Mouse (Mus musculus): ENCODE data around the gene Grip1. TPM values are rescaled to one million over a fixed set of nuclear protein-coding genes. Genes with fewer than 3 reads are reported as not detected.

The Grip1 gene
- polyA plus RNA-seq, 1 experiment from 2014 or later = 5.0 TPM

DNA sequence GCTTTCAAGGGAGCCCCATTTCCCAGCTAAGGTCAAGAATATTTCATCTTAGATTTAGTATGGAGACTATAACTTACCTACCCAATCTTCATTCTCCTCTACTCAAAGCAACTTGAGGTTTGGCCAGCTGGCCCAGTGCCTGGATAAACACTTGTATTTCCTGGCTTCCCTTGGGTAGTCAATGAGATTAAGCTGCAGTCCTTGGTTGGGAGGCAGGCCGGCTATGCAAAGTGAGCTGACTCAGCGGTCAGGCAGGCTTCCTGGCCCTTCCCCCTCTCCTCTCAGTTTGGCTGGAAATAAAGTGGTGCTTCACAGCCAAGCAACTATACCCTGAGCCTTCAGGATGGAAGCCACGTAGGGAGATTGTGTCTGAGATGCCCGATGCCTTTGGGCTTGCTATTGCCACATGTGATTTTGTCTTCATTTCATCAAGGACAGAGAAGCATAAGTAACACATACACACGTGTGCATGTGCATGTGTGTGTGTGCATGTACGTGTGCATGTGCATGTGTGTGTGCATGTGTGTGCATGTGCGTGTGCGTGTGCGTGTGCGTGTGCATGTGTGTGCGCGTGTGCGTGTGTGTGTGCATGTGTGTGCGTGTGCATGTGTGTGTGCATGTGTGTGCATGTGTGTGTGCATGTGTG, 161.7 kb downstream of the Grip1 start:
- whole genome bisulfite sequencing = 69% methylated on average over 14 of the region's 14 CpGs
- H3K36me3 ChIP-seq = no peaks in the 10 kb centered on the region
- peak overlapping the region; percentile 30; the same call in 1 of the 2 replicates for H3K4me2 ChIP-seq
- no peaks in the 10 kb centered on the region for H3K27me3 ChIP-seq
- H3K4me3 ChIP-seq (replicated peaks) = no peak overlapping the region
- H3K9ac ChIP-seq (replicated peaks) = no peak overlapping the region
- 0 out of 2 replicates have a peak overlapping the region, but pooled peaks have one; percentile 53 for H3K27ac ChIP-seq
- H3K4me1 ChIP-seq (replicated peaks) = peaks cover 33% of the 10 kb centered on the region
- peak; percentile 77 for ATAC-seq (ENCODE audit: insufficient number of reproducible peaks, insufficient read depth, low FRiP score, low TSS enrichment, low read depth)
- H3K9me3 ChIP-seq = no peaks in the 10 kb centered on the region

- Histone ChIP-seq H3K9ac (replicated peaks) (no peak overlapping the region), H3K4me1 (replicated peaks) (peaks cover 33% of the 10 kb centered on the region), H3K27ac (peak overlapping the region; percentile 53), H3K27me3 (no peaks in the 10 kb centered on the region), H3K9me3 (no peaks in the 10 kb centered on the region), H3K4me2 (no peak overlapping the region), H3K36me3 (no peaks in the 10 kb centered on the region), H3K4me3 (replicated peaks) (no peak overlapping the region)
- no peak for ATAC-seq (ENCODE audit: insufficient number of reproducible peaks, insufficient read depth, low FRiP score, low TSS enrichment, low read depth)
- WGBS = 77% methylated on average over 3 of the region's 3 CpGs
These were observed 162.4 kb downstream of the Grip1 start for GRCm38 (mm10) chr10:119616078-119616477.

DNA sequence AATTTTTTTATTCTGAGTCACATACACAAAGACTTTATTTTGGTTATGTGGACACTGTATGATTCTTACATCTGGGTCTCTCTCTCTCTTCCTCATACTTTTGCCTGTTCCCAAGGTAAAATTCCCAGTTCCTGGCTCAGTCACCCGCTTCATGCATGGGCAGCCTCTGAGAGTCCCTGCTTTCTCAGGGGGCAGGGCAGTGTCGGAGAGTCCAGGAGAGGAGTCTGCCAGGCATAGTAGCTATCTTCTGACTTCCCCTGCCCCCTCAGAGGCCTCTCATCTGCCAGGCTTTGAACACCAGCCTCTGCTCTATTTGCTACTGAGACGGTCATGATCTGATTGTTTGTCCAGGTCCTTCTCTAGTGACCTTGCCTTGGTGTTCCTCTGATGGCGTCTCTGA, 175.0 kb downstream of the Grip1 start:
- 0 out of 2 replicates have a peak, but pooled peaks cover 9% of the 10 kb centered on the region for H3K27me3 ChIP-seq
- no peaks in the 10 kb centered on the region for H3K9me3 ChIP-seq
- H3K4me1 ChIP-seq (replicated peaks) = peaks cover 2% of the 10 kb centered on the region; the same call in 1 of the 2 replicates
- 77% methylated on average over 4 of the region's 4 CpGs for WGBS
- H3K4me3 ChIP-seq (replicated peaks) = no peak overlapping the region
- H3K4me2 ChIP-seq = no peak overlapping the region
- no peak overlapping the region for H3K9ac ChIP-seq (replicated peaks)
- H3K27ac ChIP-seq = no peak overlapping the region
- no peaks in the 10 kb centered on the region for H3K36me3 ChIP-seq
- no peak for ATAC-seq (ENCODE audit: insufficient number of reproducible peaks, insufficient read depth, low FRiP score, low TSS enrichment, low read depth)

GRCm38 (mm10) chr10:119630401-119630800, 176.8 kb downstream of the Grip1 start:
- H3K27me3 ChIP-seq = 0 out of 2 replicates have a peak, but pooled peaks cover 14% of the 10 kb centered on the region
- no peak overlapping the region for H3K4me3 ChIP-seq (replicated peaks)
- no peak for ATAC-seq (ENCODE audit: insufficient number of reproducible peaks, insufficient read depth, low FRiP score, low TSS enrichment, low read depth)
- no peak overlapping the region for H3K4me2 ChIP-seq
- H3K36me3 ChIP-seq = no peaks in the 10 kb centered on the region
- H3K9me3 ChIP-seq = no peaks in the 10 kb centered on the region
- no peak overlapping the region for H3K9ac ChIP-seq (replicated peaks)
- 76% methylated on average over 5 of the region's 5 CpGs for WGBS
- H3K27ac ChIP-seq = no peak overlapping the region
- H3K4me1 ChIP-seq (replicated peaks) = peaks cover 7% of the 10 kb centered on the region; the same call in 1 of the 2 replicates

GRCm38 (mm10) chr10:119631966-119632365, 178.3 kb downstream of the Grip1 start:
- 28% methylated on average over 9 of the region's 9 CpGs for WGBS
- ATAC-seq (ENCODE audit: insufficient number of reproducible peaks, insufficient read depth, low FRiP score, low TSS enrichment, low read depth) = no peak

DNA sequence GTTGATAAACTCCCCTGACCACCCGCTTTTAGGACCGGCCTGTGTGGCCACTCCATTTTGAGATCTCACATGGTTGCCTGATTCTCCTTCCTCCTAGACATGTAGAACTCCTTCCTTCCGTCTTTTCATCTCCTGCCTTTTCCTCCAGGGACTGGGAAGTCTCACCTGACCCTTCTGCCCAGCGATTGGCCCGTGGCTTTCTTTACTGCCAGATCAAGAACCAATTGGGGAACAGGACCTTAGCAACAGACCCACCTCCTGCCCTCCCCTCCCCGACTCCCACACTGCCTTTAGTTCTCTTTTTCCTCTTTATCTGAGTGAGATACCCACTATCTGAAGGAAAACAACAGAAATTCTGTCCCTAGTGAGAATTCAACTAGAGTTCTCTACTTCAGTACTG, 180.9 kb downstream of the Grip1 start:
- no peaks in the 10 kb centered on the region for H3K9me3 ChIP-seq
- H3K4me3 ChIP-seq (replicated peaks) = no peak overlapping the region
- no peak overlapping the region for H3K27ac ChIP-seq
- H3K4me2 ChIP-seq = no peak overlapping the region
- H3K4me1 ChIP-seq (replicated peaks) = peaks cover 7% of the 10 kb centered on the region; the same call in 1 of the 2 replicates
- H3K27me3 ChIP-seq = peaks cover 19% of the 10 kb centered on the region; the same call in 1 of the 2 replicates
- H3K36me3 ChIP-seq = no peaks in the 10 kb centered on the region
- ATAC-seq (ENCODE audit: insufficient number of reproducible peaks, insufficient read depth, low FRiP score, low TSS enrichment, low read depth) = no peak
- no peak overlapping the region for H3K9ac ChIP-seq (replicated peaks)
- 77% methylated on average over 6 of the region's 6 CpGs for WGBS

More at GRCm38 (mm10) chr10:119631966-119632365, 178.3 kb downstream of the Grip1 start:
- H3K4me2 ChIP-seq = no peak overlapping the region
- peaks cover 7% of the 10 kb centered on the region; the same call in 1 of the 2 replicates for H3K4me1 ChIP-seq (replicated peaks)
- H3K9ac ChIP-seq (replicated peaks) = no peak overlapping the region
- H3K4me3 ChIP-seq (replicated peaks) = no peak overlapping the region
- H3K9me3 ChIP-seq = no peaks in the 10 kb centered on the region
- H3K36me3 ChIP-seq = no peaks in the 10 kb centered on the region
- peaks cover 19% of the 10 kb centered on the region; the same call in 1 of the 2 replicates for H3K27me3 ChIP-seq
- no peak overlapping the region for H3K27ac ChIP-seq

DNA sequence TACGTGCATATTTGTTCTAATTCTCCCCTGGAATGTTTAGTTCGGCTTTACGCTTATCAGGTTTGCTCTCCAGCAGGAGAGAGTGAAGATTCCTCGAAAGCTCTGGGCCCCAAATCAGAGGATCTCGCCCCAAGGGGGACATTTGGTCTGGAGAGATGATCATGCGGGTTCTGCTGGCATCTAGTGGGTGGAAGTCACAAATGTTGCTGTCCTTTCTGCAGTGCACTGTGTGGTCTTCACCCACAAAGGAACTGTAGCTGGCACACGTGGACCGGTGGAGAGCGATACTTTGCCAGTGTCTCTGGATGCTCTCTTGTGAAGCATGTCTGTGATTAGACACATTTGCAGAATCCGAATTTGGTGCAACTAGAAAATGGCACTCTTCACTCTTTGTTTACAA, 186.9 kb downstream of the Grip1 start:
- no peaks in the 10 kb centered on the region for H3K36me3 ChIP-seq
- ATAC-seq (ENCODE audit: insufficient number of reproducible peaks, insufficient read depth, low FRiP score, low TSS enrichment, low read depth) = no peak
- H3K4me2 ChIP-seq = no peak overlapping the region
- H3K27me3 ChIP-seq = peaks cover 4% of the 10 kb centered on the region; the same call in 1 of the 2 replicates
- 83% methylated on average over 10 of the region's 10 CpGs for WGBS
- H3K9ac ChIP-seq (replicated peaks) = no peak overlapping the region
- no peaks in the 10 kb centered on the region for H3K9me3 ChIP-seq
- H3K4me1 ChIP-seq (replicated peaks) = peaks cover 12% of the 10 kb centered on the region
- H3K27ac ChIP-seq = no peak overlapping the region
- H3K4me3 ChIP-seq (replicated peaks) = no peak overlapping the region

DNA sequence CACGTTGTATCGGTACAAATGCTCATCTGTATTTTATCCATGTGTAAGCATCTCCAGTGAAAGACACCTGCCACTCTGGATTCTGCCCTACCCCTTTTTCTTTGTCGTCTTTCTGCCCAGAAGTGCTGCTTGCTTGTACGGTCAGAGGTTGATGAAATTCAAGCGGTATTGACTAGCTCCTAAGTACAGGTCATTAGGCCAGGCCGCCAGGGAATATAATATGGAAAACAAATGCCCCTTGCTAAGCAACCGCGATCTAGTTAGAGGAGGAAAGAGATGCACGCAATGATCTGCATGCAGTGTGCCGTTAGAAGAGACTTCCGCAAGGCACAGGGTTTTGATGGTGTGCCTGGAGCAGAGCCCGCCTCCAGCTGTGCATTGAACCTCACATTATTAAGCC, 187.4 kb downstream of the Grip1 start:
- no peak for ATAC-seq (ENCODE audit: insufficient number of reproducible peaks, insufficient read depth, low FRiP score, low TSS enrichment, low read depth)
- H3K4me3 ChIP-seq (replicated peaks) = no peak overlapping the region
- no peaks in the 10 kb centered on the region for H3K27me3 ChIP-seq
- 73% methylated on average over 12 of the region's 12 CpGs for WGBS
- H3K27ac ChIP-seq = no peak overlapping the region
- no peaks in the 10 kb centered on the region for H3K36me3 ChIP-seq
- H3K9ac ChIP-seq (replicated peaks) = no peak overlapping the region
- no peaks in the 10 kb centered on the region for H3K9me3 ChIP-seq
- no peak overlapping the region for H3K4me2 ChIP-seq
- H3K4me1 ChIP-seq (replicated peaks) = peaks cover 15% of the 10 kb centered on the region

DNA sequence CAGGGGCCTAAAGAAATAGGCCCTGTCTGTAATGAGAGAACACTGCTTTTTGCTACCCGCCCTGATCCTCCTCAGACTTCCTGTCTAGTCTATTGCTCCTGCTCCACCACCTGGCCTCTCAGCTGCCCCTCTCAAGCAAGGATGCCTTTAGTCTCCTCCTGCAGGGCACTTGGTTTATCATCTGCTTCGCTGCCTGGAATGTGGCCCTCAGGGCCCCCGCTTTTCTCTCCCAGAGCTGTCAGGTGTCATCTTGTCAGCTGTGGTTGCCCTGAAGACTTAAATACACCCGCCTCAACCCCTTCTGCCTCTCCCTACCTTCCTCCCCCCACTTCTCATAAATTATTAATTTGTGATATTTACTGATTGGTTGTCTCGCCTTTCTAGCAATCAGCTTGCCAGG, 190.7 kb downstream of the Grip1 start:
- peaks cover 15% of the 10 kb centered on the region for H3K4me1 ChIP-seq (replicated peaks)
- WGBS = 40% methylated on average over 5 of the region's 5 CpGs
- no peak for ATAC-seq (ENCODE audit: insufficient number of reproducible peaks, insufficient read depth, low FRiP score, low TSS enrichment, low read depth)
- H3K9me3 ChIP-seq = no peaks in the 10 kb centered on the region
- no peaks in the 10 kb centered on the region for H3K27me3 ChIP-seq
- H3K9ac ChIP-seq (replicated peaks) = no peak overlapping the region
- no peak overlapping the region for H3K4me3 ChIP-seq (replicated peaks)
- H3K27ac ChIP-seq = no peak overlapping the region
- no peaks in the 10 kb centered on the region for H3K36me3 ChIP-seq
- H3K4me2 ChIP-seq = no peak overlapping the region

- Histone ChIP-seq H3K36me3 (no peaks in the 10 kb centered on the region), H3K9me3 (no peaks in the 10 kb centered on the region), H3K4me2 (no peak overlapping the region), H3K27me3 (no peaks in the 10 kb centered on the region), H3K4me3 (replicated peaks) (no peak overlapping the region), H3K9ac (replicated peaks) (no peak overlapping the region), H3K4me1 (replicated peaks) (peaks cover 12% of the 10 kb centered on the region), H3K27ac (no peak overlapping the region)
- no peak for ATAC-seq (ENCODE audit: insufficient number of reproducible peaks, insufficient read depth, low FRiP score, low TSS enrichment, low read depth)
- 61% methylated on average over 29 of the region's 29 CpGs for WGBS
These were observed 193.1 kb downstream of the Grip1 start for GRCm38 (mm10) chr10:119646500-119647439.

DNA sequence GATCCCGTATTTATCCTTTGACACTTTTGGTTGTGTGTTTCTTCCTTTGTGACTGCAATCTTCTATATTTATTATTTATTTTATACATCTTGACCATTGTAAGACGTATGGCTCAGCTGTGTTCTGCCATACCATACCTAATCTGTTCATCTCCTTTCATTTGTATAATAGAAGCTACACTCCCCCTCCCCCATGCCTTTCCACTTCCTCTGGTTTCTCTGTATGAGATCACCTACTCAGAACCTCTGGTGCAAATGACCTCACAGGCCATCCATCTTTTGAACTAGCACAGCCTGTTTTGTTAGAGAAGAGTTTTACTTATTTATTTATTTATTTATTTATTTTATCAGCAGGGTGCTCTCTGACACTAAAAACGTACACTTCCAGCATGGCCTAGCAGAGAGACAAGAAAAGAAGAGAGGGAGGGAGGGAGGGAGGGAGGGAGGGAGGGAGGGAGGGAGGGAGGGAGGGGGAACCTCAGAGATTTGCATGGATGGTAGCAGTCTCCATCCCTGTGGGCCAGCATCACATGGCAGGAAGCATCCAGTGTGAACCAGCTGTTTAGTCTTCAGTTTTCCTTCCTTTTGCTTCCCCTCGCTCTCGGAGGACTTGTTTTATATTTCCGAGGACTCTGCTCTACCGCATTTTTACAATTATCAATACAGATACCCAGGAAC, 207.2 kb downstream of the Grip1 start:
- Histone ChIP-seq H3K4me1 (replicated peaks) (peaks cover 4% of the 10 kb centered on the region; the same call in 1 of the 2 replicates), H3K4me2 (no peak overlapping the region), H3K27ac (no peak overlapping the region), H3K9me3 (peaks cover 11% of the 10 kb centered on the region; the same call in 1 of the 2 replicates), H3K9ac (replicated peaks) (no peak overlapping the region), H3K36me3 (no peaks in the 10 kb centered on the region), H3K4me3 (replicated peaks) (no peak overlapping the region), H3K27me3 (no peaks in the 10 kb centered on the region)
- ATAC-seq (ENCODE audit: insufficient number of reproducible peaks, insufficient read depth, low FRiP score, low TSS enrichment, low read depth) = no peak
- WGBS = 65% methylated on average over 7 of the region's 7 CpGs

All from limb, embryonic 12.5 days (tissue).